26 mouse cellular contexts compared by ENCODE assay signal in genomic region chr1:189473071-189473470, GRCm38 (mm10).
DNase-seq lines count a peak whose midpoint lies in the region; ATAC-seq and TF ChIP-seq lines count a peak whose summit lies in the region.
"Had no signal": no experiment of that assay in that cellular context is flagged by ENCODE, and none has a peak within 500 bp of the region (broad histone marks: within the 10 kb centered on the region; RNA-seq: fewer than 3 reads in every experiment).

No protein-coding gene starts in this region.

- TF ChIP-seq CTCF in heart, postnatal 0 days (IDR thresholded peaks at IDR 0.05; ENCODE audit: low read depth): no peak

- no peaks in the 10 kb centered on the region for H3K36me3 ChIP-seq in heart, embryonic 12.5 days
- no peaks in the 10 kb centered on the region for H3K36me3 ChIP-seq in heart, postnatal 0 days (replicated peaks; ENCODE audit: control insufficient read depth, insufficient read depth, low read length)
- H3K36me3 ChIP-seq in liver, embryonic 11.5 days (ENCODE audit: control insufficient read depth, insufficient read depth, low read length): no peaks in the 10 kb centered on the region
- no peaks in the 10 kb centered on the region for H3K36me3 ChIP-seq in liver, embryonic 12.5 days
- H3K36me3 ChIP-seq: embryonic facial prominence, embryonic 10.5 days; embryonic facial prominence, embryonic 13.5 days; forebrain, embryonic 12.5 days; forebrain, embryonic 15.5 days; hindbrain, embryonic 12.5 days; hindbrain, embryonic 15.5 days had no signal

- intact Hi-C loops in heart, postnatal 36 days (cut with DNase I): loop anchor here (10.0 kb wide), 1 partner anchor 448 kb away; no protein-coding TSS in a partner anchor
- intact Hi-C loops in heart, postnatal 10 days (cut with DNase I): no loop called here

- H3K4me2 ChIP-seq in heart, embryonic 12.5 days: no peak overlapping the region
- no peak overlapping the region for H3K4me2 ChIP-seq in heart, postnatal 0 days (ENCODE audit: low read depth, low read length)
- no peak overlapping the region for H3K4me2 ChIP-seq in liver, embryonic 11.5 days
- H3K4me2 ChIP-seq in liver, embryonic 12.5 days: no peak overlapping the region
- H3K4me2 ChIP-seq: embryonic facial prominence, embryonic 13.5 days; forebrain, embryonic 12.5 days; forebrain, embryonic 15.5 days; hindbrain, embryonic 12.5 days; hindbrain, embryonic 15.5 days had no signal

- H3K4me3 ChIP-seq in heart, embryonic 12.5 days: no peak overlapping the region
- no peak overlapping the region for H3K4me3 ChIP-seq in heart, postnatal 0 days (ENCODE audit: low read depth, low read length)
- no peak overlapping the region for H3K4me3 ChIP-seq in liver, embryonic 11.5 days (ENCODE audit: low read depth, low read length)
- no peak overlapping the region for H3K4me3 ChIP-seq in liver, embryonic 12.5 days
- H3K4me3 ChIP-seq: embryonic facial prominence, embryonic 10.5 days; embryonic facial prominence, embryonic 13.5 days; erythroblast, embryonic 14.5 days; forebrain, embryonic 12.5 days; forebrain, embryonic 15.5 days; hindbrain, embryonic 12.5 days; hindbrain, embryonic 15.5 days had no signal

- ATAC-seq in heart, embryonic 12.5 days (ENCODE audit: insufficient number of reproducible peaks, low FRiP score): peak; percentile 42; the same call in 1 of the 2 replicates
- ATAC-seq in heart, postnatal 0 days (ENCODE audit: insufficient read depth, low read depth): peak; percentile 49
- no peak for ATAC-seq in liver, embryonic 11.5 days (replicated peaks; ENCODE audit: low FRiP score)
- ATAC-seq in liver, embryonic 12.5 days: no peak
- ATAC-seq: activated CD4-positive, CD25-positive, alpha-beta regulatory T cell, adult 4 months; forebrain, embryonic 15.5 days; intestine, embryonic 16.5 days had no signal

- 0 out of 2 replicates have a peak, but pooled peaks cover 2% of the 10 kb centered on the region for H3K4me1 ChIP-seq in heart, embryonic 12.5 days (replicated peaks)
- no peaks in the 10 kb centered on the region for H3K4me1 ChIP-seq in heart, postnatal 0 days (ENCODE audit: control insufficient read depth, insufficient read depth)
- H3K4me1 ChIP-seq in liver, embryonic 11.5 days (replicated peaks; ENCODE audit: control insufficient read depth, insufficient read depth, low read length): no peaks in the 10 kb centered on the region
- no peaks in the 10 kb centered on the region for H3K4me1 ChIP-seq in liver, embryonic 12.5 days
- H3K4me1 ChIP-seq: embryonic facial prominence, embryonic 13.5 days; forebrain, embryonic 12.5 days; forebrain, embryonic 15.5 days; hindbrain, embryonic 12.5 days; hindbrain, embryonic 15.5 days had no signal

- TF ChIP-seq EP300 in heart, postnatal 0 days (IDR thresholded peaks at IDR 0.05; ENCODE audit: low read depth): no peak

- no peaks in the 10 kb centered on the region for H3K9me3 ChIP-seq in heart, embryonic 12.5 days (replicated peaks)
- H3K9me3 ChIP-seq in heart, postnatal 0 days (replicated peaks; ENCODE audit: control insufficient read depth, low read length): no peaks in the 10 kb centered on the region
- no peaks in the 10 kb centered on the region for H3K9me3 ChIP-seq in liver, embryonic 11.5 days (ENCODE audit: control insufficient read depth, low read length)
- H3K9me3 ChIP-seq in liver, embryonic 12.5 days (replicated peaks): peaks cover 4% of the 10 kb centered on the region; the same call in 1 of the 2 replicates
- H3K9me3 ChIP-seq: embryonic facial prominence, embryonic 10.5 days; embryonic facial prominence, embryonic 13.5 days; forebrain, embryonic 12.5 days; forebrain, embryonic 15.5 days; hindbrain, embryonic 12.5 days; hindbrain, embryonic 15.5 days had no signal

- 68% methylated on average over 4 of the region's 4 CpGs for WGBS in heart, embryonic 12.5 days
- 66% methylated on average over 4 of the region's 4 CpGs for WGBS in heart, postnatal 0 days
- whole genome bisulfite sequencing in liver, embryonic 11.5 days: 65% methylated on average over 4 of the region's 4 CpGs
- 60% methylated on average over 4 of the region's 4 CpGs for WGBS in liver, embryonic 12.5 days (ENCODE audit: insufficient replicate concordance)

- no peak overlapping the region for H3K9ac ChIP-seq in heart, embryonic 12.5 days
- H3K9ac ChIP-seq in heart, postnatal 0 days (replicated peaks; ENCODE audit: low read depth, low read length): no peak overlapping the region
- H3K9ac ChIP-seq in liver, embryonic 11.5 days (ENCODE audit: low read depth, low read length): no peak overlapping the region
- H3K9ac ChIP-seq in liver, embryonic 12.5 days: no peak overlapping the region
- H3K9ac ChIP-seq: embryonic facial prominence, embryonic 13.5 days; forebrain, embryonic 12.5 days; forebrain, embryonic 15.5 days; hindbrain, embryonic 12.5 days; hindbrain, embryonic 15.5 days had no signal

- H3K27ac ChIP-seq in heart, embryonic 12.5 days (ENCODE audit: poor library complexity, severe bottlenecking): no peak overlapping the region
- no peak overlapping the region for H3K27ac ChIP-seq in heart, postnatal 0 days (ENCODE audit: low read depth)
- no peak overlapping the region for H3K27ac ChIP-seq in liver, embryonic 11.5 days (ENCODE audit: low read depth, low read length)
- no peak overlapping the region for H3K27ac ChIP-seq in liver, embryonic 12.5 days
- H3K27ac ChIP-seq: embryonic facial prominence, embryonic 10.5 days; embryonic facial prominence, embryonic 13.5 days; forebrain, embryonic 12.5 days; forebrain, embryonic 15.5 days; hindbrain, embryonic 12.5 days; hindbrain, embryonic 15.5 days had no signal

- DNase-seq in heart, adult 11 months: peak; percentile 92
- no peak for DNase-seq in heart, postnatal 36 days
- DNase-seq in heart, adult 8-10 months (ENCODE audit: low spot score): no peak
- peak; percentile 7 for DNase-seq in heart, postnatal 0 days (ENCODE audit: low spot score)
- DNase-seq in heart, postnatal 10 days: no peak
- DNase-seq in liver, embryonic 11.5 days (ENCODE audit: low spot score): peak; percentile 20
- DNase-seq: adrenal gland, adult 8-10 months; adrenal gland, postnatal 25 days; cerebellum, adult 11-12 months; cerebellum, adult 8-10 months; cerebellum, postnatal 10 days; cerebellum, postnatal 36 days; embryo, embryonic 11 days; gastrocnemius, postnatal 25 days; kidney, adult 18-20 months had no signal

- no peaks in the 10 kb centered on the region for H3K27me3 ChIP-seq in heart, embryonic 12.5 days (replicated peaks)
- H3K27me3 ChIP-seq in heart, postnatal 0 days (ENCODE audit: control insufficient read depth, insufficient read depth, low read length): no peaks in the 10 kb centered on the region
- H3K27me3 ChIP-seq in liver, embryonic 11.5 days (replicated peaks; ENCODE audit: control insufficient read depth, insufficient read depth, low read length): no peaks in the 10 kb centered on the region
- no peaks in the 10 kb centered on the region for H3K27me3 ChIP-seq in liver, embryonic 12.5 days (replicated peaks)
- H3K27me3 ChIP-seq: embryonic facial prominence, embryonic 13.5 days; forebrain, embryonic 12.5 days; forebrain, embryonic 15.5 days; hindbrain, embryonic 12.5 days; hindbrain, embryonic 15.5 days had no signal

Comparison
In these comparisons a context has a peak if more than half of its experiments do, and no peak if none do; other contexts are left out.
1. DNase-seq: peak in heart, adult 11 months (single experiment), heart, postnatal 0 days (single experiment) and liver, embryonic 11.5 days (single experiment); none in heart, postnatal 36 days (0 of 2), heart, adult 8-10 months (single experiment) and heart, postnatal 10 days (0 of 2).
2. ATAC-seq: peak in heart, embryonic 12.5 days (single experiment) and heart, postnatal 0 days (single experiment); none in liver, embryonic 11.5 days (single experiment) and liver, embryonic 12.5 days (single experiment).